Mouse (Mus musculus): ENCODE measurements at regions not wholly inside any gene's neighbourhood (a gene's known extent, or its start where the extent isn't known, plus 50 kb on each side); places are given as distances from the start of the nearest gene placed in this dataset.

- H3K27me3 ChIP-seq (ENCODE audit: insufficient read depth, low read length), result peaks cover 3% of the 10 kb centered on the region
- no peak for TF ChIP-seq CTCF (conservative IDR thresholded peaks at IDR 0.05; ENCODE audit: low read length)
- no peak for TF ChIP-seq POU5F1 (IDR thresholded peaks at IDR 0.05; ENCODE audit: borderline replicate concordance, low read length)
- TF ChIP-seq NANOG (IDR thresholded peaks at IDR 0.05; ENCODE audit: borderline replicate concordance, low read length), result no peak
Observed at GRCm38 (mm10) chr4:131373172-131373571, 429.0 kb downstream of the Matn1 start.

GRCm38 (mm10) chr4:131374527-131375290 lies 430.5 kb downstream of the Matn1 start:
- TF ChIP-seq CTCF (conservative IDR thresholded peaks at IDR 0.05; ENCODE audit: low read length) (peak; percentile 49), POU5F1 (IDR thresholded peaks at IDR 0.05; ENCODE audit: borderline replicate concordance, low read length) (no peak)
- H3K27me3 ChIP-seq (ENCODE audit: insufficient read depth, low read length), result peaks cover 3% of the 10 kb centered on the region
- H3K9me3 ChIP-seq (ENCODE audit: low read length), result peaks cover 11% of the 10 kb centered on the region
- no peaks in the 10 kb centered on the region for H3K36me3 ChIP-seq (ENCODE audit: insufficient read depth, low read length)
- no peaks in the 10 kb centered on the region for H3K4me1 ChIP-seq (replicated peaks; ENCODE audit: low read depth, low read length)
- no peak overlapping the region for H3K4me3 ChIP-seq (replicated peaks; ENCODE audit: low read length)

More at GRCm38 (mm10) chr4:131373172-131373571, 429.0 kb downstream of the Matn1 start:
- H3K4me1 ChIP-seq (replicated peaks; ENCODE audit: low read depth, low read length), result no peaks in the 10 kb centered on the region
- H3K36me3 ChIP-seq (ENCODE audit: insufficient read depth, low read length), result no peaks in the 10 kb centered on the region
- no peak overlapping the region for H3K4me3 ChIP-seq (replicated peaks; ENCODE audit: low read length)
- peaks cover 11% of the 10 kb centered on the region for H3K9me3 ChIP-seq (ENCODE audit: low read length)

GRCm38 (mm10) chr4:131381063-131381462 lies 436.9 kb downstream of the Matn1 start:
- H3K9me3 ChIP-seq (ENCODE audit: low read length), result no peaks in the 10 kb centered on the region
- H3K36me3 ChIP-seq (ENCODE audit: insufficient read depth, low read length), result no peaks in the 10 kb centered on the region
- no peak for TF ChIP-seq CTCF (conservative IDR thresholded peaks at IDR 0.05; ENCODE audit: low read length)
- TF ChIP-seq NANOG (IDR thresholded peaks at IDR 0.05; ENCODE audit: borderline replicate concordance, low read length), result no peak
- TF ChIP-seq POU5F1 (IDR thresholded peaks at IDR 0.05; ENCODE audit: borderline replicate concordance, low read length), result no peak
- H3K27me3 ChIP-seq (ENCODE audit: insufficient read depth, low read length), result peaks cover 2% of the 10 kb centered on the region; the same call in 1 of the 2 replicates
- H3K4me1 ChIP-seq (replicated peaks; ENCODE audit: low read depth, low read length), result peaks cover 6% of the 10 kb centered on the region; the same call in 1 of the 2 replicates
- no peak overlapping the region; the same call in 1 of the 2 replicates for H3K4me3 ChIP-seq (replicated peaks; ENCODE audit: low read length)

- Histone ChIP-seq H3K36me3 (ENCODE audit: insufficient read depth, low read length) (no peaks in the 10 kb centered on the region), H3K4me3 (replicated peaks; ENCODE audit: low read length) (no peak overlapping the region), H3K27me3 (ENCODE audit: insufficient read depth, low read length) (no peaks in the 10 kb centered on the region), H3K9me3 (ENCODE audit: low read length) (no peaks in the 10 kb centered on the region), H3K4me1 (replicated peaks; ENCODE audit: low read depth, low read length) (peaks cover 6% of the 10 kb centered on the region; the same call in 1 of the 2 replicates)
- no peak for TF ChIP-seq NANOG (IDR thresholded peaks at IDR 0.05; ENCODE audit: borderline replicate concordance, low read length)
- no peak for TF ChIP-seq POU5F1 (IDR thresholded peaks at IDR 0.05; ENCODE audit: borderline replicate concordance, low read length)
- no peak for TF ChIP-seq CTCF (conservative IDR thresholded peaks at IDR 0.05; ENCODE audit: low read length)
Observed at GRCm38 (mm10) chr4:131381529-131381928, 437.3 kb downstream of the Matn1 start.

GRCm38 (mm10) chr4:131383862-131384261 lies 439.7 kb downstream of the Matn1 start:
- Histone ChIP-seq H3K4me3 (replicated peaks; ENCODE audit: low read length) (no peak overlapping the region), H3K27me3 (ENCODE audit: insufficient read depth, low read length) (no peaks in the 10 kb centered on the region), H3K9me3 (ENCODE audit: low read length) (peaks cover 17% of the 10 kb centered on the region), H3K36me3 (ENCODE audit: insufficient read depth, low read length) (no peaks in the 10 kb centered on the region), H3K4me1 (replicated peaks; ENCODE audit: low read depth, low read length) (peaks cover 6% of the 10 kb centered on the region)
- TF ChIP-seq NANOG (IDR thresholded peaks at IDR 0.05; ENCODE audit: borderline replicate concordance, low read length) (no peak), CTCF (conservative IDR thresholded peaks at IDR 0.05; ENCODE audit: low read length) (no peak), POU5F1 (IDR thresholded peaks at IDR 0.05; ENCODE audit: borderline replicate concordance, low read length) (no peak)

GRCm38 (mm10) chr4:131386961-131387360 lies 442.8 kb downstream of the Matn1 start:
- no peak overlapping the region for H3K4me3 ChIP-seq (replicated peaks; ENCODE audit: low read length)
- H3K36me3 ChIP-seq (ENCODE audit: insufficient read depth, low read length), result no peaks in the 10 kb centered on the region
- no peak for TF ChIP-seq POU5F1 (IDR thresholded peaks at IDR 0.05; ENCODE audit: borderline replicate concordance, low read length)
- no peak for TF ChIP-seq CTCF (conservative IDR thresholded peaks at IDR 0.05; ENCODE audit: low read length)
- TF ChIP-seq NANOG (IDR thresholded peaks at IDR 0.05; ENCODE audit: borderline replicate concordance, low read length), result no peak
- peaks cover 6% of the 10 kb centered on the region; the same call in 1 of the 2 replicates for H3K4me1 ChIP-seq (replicated peaks; ENCODE audit: low read depth, low read length)
- no peaks in the 10 kb centered on the region for H3K27me3 ChIP-seq (ENCODE audit: insufficient read depth, low read length)
- H3K9me3 ChIP-seq (ENCODE audit: low read length), result peaks cover 17% of the 10 kb centered on the region

GRCm38 (mm10) chr4:131391119-131391923 lies 446.8 kb downstream of the Ptpru start:
- Histone ChIP-seq H3K9me3 (ENCODE audit: low read length) (peaks cover 17% of the 10 kb centered on the region), H3K36me3 (ENCODE audit: insufficient read depth, low read length) (no peaks in the 10 kb centered on the region), H3K4me1 (replicated peaks; ENCODE audit: low read depth, low read length) (peaks cover 6% of the 10 kb centered on the region; the same call in 1 of the 2 replicates), H3K27me3 (ENCODE audit: insufficient read depth, low read length) (peaks cover 4% of the 10 kb centered on the region; the same call in 1 of the 2 replicates), H3K4me3 (replicated peaks; ENCODE audit: low read length) (no peak overlapping the region)
- no peak for TF ChIP-seq POU5F1 (IDR thresholded peaks at IDR 0.05; ENCODE audit: borderline replicate concordance, low read length)
- TF ChIP-seq CTCF (conservative IDR thresholded peaks at IDR 0.05; ENCODE audit: low read length), result no peak
- TF ChIP-seq NANOG (IDR thresholded peaks at IDR 0.05; ENCODE audit: borderline replicate concordance, low read length), result no peak

GRCm38 (mm10) chr4:131391924-131392297 lies 446.2 kb downstream of the Ptpru start:
- TF ChIP-seq NANOG (IDR thresholded peaks at IDR 0.05; ENCODE audit: borderline replicate concordance, low read length) (no peak), CTCF (conservative IDR thresholded peaks at IDR 0.05; ENCODE audit: low read length) (no peak), POU5F1 (IDR thresholded peaks at IDR 0.05; ENCODE audit: borderline replicate concordance, low read length) (no peak)
- Histone ChIP-seq H3K27me3 (ENCODE audit: insufficient read depth, low read length) (peaks cover 6% of the 10 kb centered on the region; the same call in 1 of the 2 replicates), H3K9me3 (ENCODE audit: low read length) (peaks cover 15% of the 10 kb centered on the region), H3K36me3 (ENCODE audit: insufficient read depth, low read length) (no peaks in the 10 kb centered on the region), H3K4me1 (replicated peaks; ENCODE audit: low read depth, low read length) (peaks cover 6% of the 10 kb centered on the region; the same call in 1 of the 2 replicates), H3K4me3 (replicated peaks; ENCODE audit: low read length) (no peak overlapping the region)

Measured in E14TG2a.4 (cell line).